Mouse (Mus musculus): ENCODE results near the gene Ccdc27. TPM values are rescaled to one million over a fixed set of nuclear protein-coding genes. Genes with fewer than 3 reads are reported as not detected.

The Ccdc27 gene
- not detected for total RNA-seq (2023)

GRCm38 (mm10) chr4:154042577-154042976, at the start of gene Ccdc27:
TSS of gene Ccdc27 (minus strand) at chr4:154042677.

GRCm38 (mm10) chr4:154025641-154026440, 16.6 kb downstream of the Ccdc27 start, which contains the start of gene Smim1:
TSS of gene Smim1 (minus strand) at chr4:154026230.

GRCm38 (mm10) chr4:154011646-154012089, 30.8 kb downstream of the Ccdc27 start, which contains the start of gene Lrrc47:
TSS of gene Lrrc47 (plus strand) at chr4:154011731.

Other genes with a start within 250 kb of the Ccdc27 start
- gene A430005L14Rik, start 85.4 kb downstream of the Ccdc27 start, total RNA-seq (2023): 10 to 100 TPM; 21.4 to 22.0 TPM
- 10 to 100 TPM in 1 of 2 experiments, 1 to 10 TPM in 1; 8.2 to 12.5 TPM for gene Dffb, start 67.6 kb downstream of the Ccdc27 start, total RNA-seq (2023)
- gene Cep104, start 67.5 kb downstream of the Ccdc27 start, total RNA-seq (2023): 1 to 10 TPM; 7.3 to 7.4 TPM
- gene Lrrc47, start 30.9 kb downstream of the Ccdc27 start, total RNA-seq (2023): 10 to 100 TPM; 26.2 to 36.5 TPM
- gene Smim1, start 16.4 kb downstream of the Ccdc27 start, total RNA-seq (2023): 1 to 10 TPM; 1.9 to 8.9 TPM
- gene Trp73, start 97.5 kb upstream of the Ccdc27 start, total RNA-seq (2023): not detected
- 1 to 10 TPM; 6.4 to 7.6 TPM for gene Wrap73, start 99.7 kb upstream of the Ccdc27 start, total RNA-seq (2023)
- gene Tprgl, start 118.0 kb upstream of the Ccdc27 start, total RNA-seq (2023): 100 to 1,000 TPM; 158 to 165 TPM
- gene Megf6, start 128.1 kb upstream of the Ccdc27 start, total RNA-seq (2023): under 1 TPM; 0.46 to 0.62 TPM

Measured in neutrophil, adult 59 days (primary cell).